Mouse (Mus musculus) stomach, embryonic 16.5 days (tissue): ENCODE measurements at regions not wholly inside any gene's neighbourhood (a gene's known extent, or its start where the extent isn't known, plus 50 kb on each side); places are given as distances from the start of the nearest gene placed in this dataset.
"Not testable (repeated sequence)": the region's sequence is repeated elsewhere in the genome, so short reads cannot be mapped to it uniquely, and the experiment has no call there.

Experiments used
- ATAC-seq: fragments of 200-750 bp; cut with Nextera tagmentation; 2 replicates; pipeline ENCODE4 v1.8.0; 2017; ENCODE audit warnings: moderate number of reproducible peaks, moderate TSS enrichment; ENCODE audit not compliant: insufficient read depth, low FRiP score
- H3K27ac ChIP-seq: fragments of 300-500 bp; sonication (generic); 2 replicates; pipeline ENCODE4 v1.5.1; 2014; ENCODE audit warnings: low read length
- H3K27me3 ChIP-seq: fragments of 300-500 bp; sonication (generic); 2 replicates; pipeline ENCODE4 v1.6.1; 2014; ENCODE audit warnings: low read length, control low read depth, mixed read lengths; ENCODE audit not compliant: control insufficient read depth, insufficient read depth
- H3K36me3 ChIP-seq: fragments of 300-500 bp; sonication (generic); 2 replicates; pipeline ENCODE4 v1.6.1; 2014; ENCODE audit warnings: low read length; ENCODE audit not compliant: control insufficient read depth, insufficient read depth
- H3K4me1 ChIP-seq: fragments of 300-500 bp; sonication (generic); 2 replicates; pipeline ENCODE4 v1.6.1; 2014; ENCODE audit warnings: low read length, control low read depth, mixed read lengths; ENCODE audit not compliant: control insufficient read depth, insufficient read depth
- H3K4me2 ChIP-seq: fragments of 300-500 bp; sonication (generic); 2 replicates; pipeline ENCODE4 v1.6.1; 2014; ENCODE audit warnings: low read depth, low read length, mixed read lengths
- H3K4me3 ChIP-seq: fragments of 300-500 bp; sonication (generic); replicated peaks from 2 replicates; pipeline ENCODE4 v1.5.1; 2014; ENCODE audit warnings: mild to moderate bottlenecking, low read length
- H3K9ac ChIP-seq: fragments of 300-500 bp; sonication (generic); 2 replicates; pipeline ENCODE4 v1.6.1; 2014; ENCODE audit warnings: low read length
- H3K9me3 ChIP-seq: fragments of 300-500 bp; sonication (generic); replicated peaks from 2 replicates; pipeline ENCODE4 v1.6.1; 2016; ENCODE audit warnings: low read length, control low read depth; ENCODE audit not compliant: control insufficient read depth
- WGBS: fragments of 180-500 bp; shearing (Covaris S2); extraction: QIAGEN DNeasy Blood & Tissue Kit; methylation state at CpG from one replicate; pipeline ENCODE4 v1.1.7; 2014; 5-methylcytosine and 5-hydroxymethylcytosine counted together

GRCm38 (mm10) chr13:4699591-4699990, 90.6 kb upstream of the Akr1e1 start:
- 48% methylated on average over 2 of the region's 2 CpGs for WGBS
- not testable (repeated sequence) for ATAC-seq, H3K4me1 ChIP-seq, H3K27ac ChIP-seq, H3K9me3 ChIP-seq, H3K4me3 ChIP-seq, H3K36me3 ChIP-seq, H3K9ac ChIP-seq, H3K27me3 ChIP-seq, H3K4me2 ChIP-seq

- H3K27ac ChIP-seq: no peak overlapping the region
- WGBS: 37% methylated on average over 11 of the region's 11 CpGs
- H3K9me3 ChIP-seq: no peaks in the 10 kb centered on the region
- no peak overlapping the region for H3K4me3 ChIP-seq
- no peak overlapping the region for H3K4me2 ChIP-seq
- no peaks in the 10 kb centered on the region for H3K36me3 ChIP-seq
- ATAC-seq: no peak
- no peaks in the 10 kb centered on the region for H3K27me3 ChIP-seq
- no peaks in the 10 kb centered on the region for H3K4me1 ChIP-seq
- H3K9ac ChIP-seq: no peak overlapping the region
Measured at GRCm38 (mm10) chr13:4666375-4667140, 57.6 kb upstream of the Akr1e1 start.

- H3K36me3 ChIP-seq: no peaks in the 10 kb centered on the region
- no peaks in the 10 kb centered on the region for H3K27me3 ChIP-seq
- H3K9me3 ChIP-seq: no peaks in the 10 kb centered on the region
- no peak for ATAC-seq
- 51% methylated on average over 3 of the region's 3 CpGs for WGBS
- no peak overlapping the region for H3K27ac ChIP-seq
- H3K4me2 ChIP-seq: no peak overlapping the region
- no peaks in the 10 kb centered on the region for H3K4me1 ChIP-seq
- H3K9ac ChIP-seq: no peak overlapping the region
- no peak overlapping the region for H3K4me3 ChIP-seq
Measured at GRCm38 (mm10) chr13:4663390-4663789, 54.4 kb upstream of the Akr1e1 start.

GRCm38 (mm10) chr13:4662336-4663101, 53.5 kb upstream of the Akr1e1 start:
- no peak overlapping the region for H3K27ac ChIP-seq
- ATAC-seq: peak; percentile 64

More at GRCm38 (mm10) chr13:4662336-4663101, 53.5 kb upstream of the Akr1e1 start:
- no peak overlapping the region for H3K9ac ChIP-seq
- H3K4me1 ChIP-seq: no peaks in the 10 kb centered on the region
- H3K27me3 ChIP-seq: no peaks in the 10 kb centered on the region
- no peak overlapping the region for H3K4me3 ChIP-seq
- H3K36me3 ChIP-seq: no peaks in the 10 kb centered on the region
- no peaks in the 10 kb centered on the region for H3K9me3 ChIP-seq
- WGBS: 44% methylated on average over 13 of the region's 13 CpGs
- no peak overlapping the region for H3K4me2 ChIP-seq
